ENCODE assay signal across 24 mouse cellular contexts in the genomic region with DNA sequence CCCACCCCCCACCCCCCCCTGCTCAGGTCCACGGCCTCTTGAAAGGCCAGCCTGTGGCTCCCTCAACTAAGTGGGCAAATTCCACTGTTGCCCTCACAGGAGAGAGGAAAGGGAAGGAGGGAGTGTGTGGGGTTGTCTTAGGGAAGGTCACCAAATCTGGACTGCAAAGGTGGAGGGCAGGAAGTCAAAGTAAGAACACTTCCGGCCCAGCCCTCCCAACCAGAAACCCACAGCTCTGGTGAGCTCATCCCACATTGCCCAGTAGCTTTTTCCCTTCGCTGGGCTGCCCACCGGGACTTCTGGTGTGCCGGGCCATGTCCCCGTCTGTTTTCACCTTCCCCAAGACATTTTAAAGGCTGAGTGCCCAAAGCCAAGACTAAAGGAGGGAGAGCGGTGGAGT. TPM values are rescaled to one million over a fixed set of nuclear protein-coding genes. Genes with fewer than 3 reads are reported as not detected.
A peak's percentile ranks its signal among the peaks of the same experiment; 100 is the strongest.
DNase-seq lines count a peak whose midpoint lies in the region; ATAC-seq and TF ChIP-seq lines count a peak whose summit lies in the region.
"Had no signal": no experiment of that assay in that cellular context is flagged by ENCODE, and none has a peak within 500 bp of the region (broad histone marks: within the 10 kb centered on the region; RNA-seq: fewer than 3 reads in every experiment).

No protein-coding gene starts in this region.

- peak; percentile 45 for DNase-seq in CD4-positive, CD25-positive, alpha-beta regulatory T cell, adult 2 months (ENCODE audit: low read depth, low spot score)
- DNase-seq in R1 (ENCODE audit: low read depth, low spot score): peak; percentile 52
- peak; percentile 56 for DNase-seq in induced T-regulatory cell, adult 2 months (ENCODE audit: low read depth)
- DNase-seq in right cerebral cortex, postnatal 14 days: no peak
- no peak for DNase-seq in urinary bladder, adult 2 months (ENCODE audit: low spot score)
- no peak for DNase-seq in hindbrain, postnatal 0 days (ENCODE audit: low spot score)
- DNase-seq: adrenal gland, adult 2 months; adrenal gland, postnatal 25 days; B cell, adult 2 months; cerebellum, adult 18-20 months; cerebellum, adult 9-11 months; embryo, embryonic 11 days; gastrocnemius, postnatal 36 days; heart, adult 11 months; heart, postnatal 14 days; kidney, adult 11 months had no signal

- no peaks in the 10 kb centered on the region for H3K9me3 ChIP-seq in hindbrain, postnatal 0 days (ENCODE audit: low read length)
- H3K9me3 ChIP-seq: embryonic facial prominence, embryonic 15.5 days; forebrain, embryonic 10.5 days; forebrain, embryonic 15.5 days; heart, embryonic 15.5 days; hindbrain, embryonic 15.5 days had no signal

- H3K27ac ChIP-seq in hindbrain, postnatal 0 days: no peak overlapping the region
- H3K27ac ChIP-seq: embryonic facial prominence, embryonic 15.5 days; forebrain, embryonic 10.5 days; forebrain, embryonic 15.5 days; heart, embryonic 15.5 days; hindbrain, embryonic 15.5 days had no signal

- ATAC-seq in hindbrain, postnatal 0 days: no peak
- ATAC-seq: forebrain, embryonic 15.5 days had no signal

- TF ChIP-seq CTCF in hindbrain, postnatal 0 days (IDR thresholded peaks at IDR 0.05; ENCODE audit: low read depth): no peak

- no peaks in the 10 kb centered on the region for H3K27me3 ChIP-seq in hindbrain, postnatal 0 days (ENCODE audit: insufficient read depth, low read length)
- H3K27me3 ChIP-seq: embryonic facial prominence, embryonic 15.5 days; forebrain, embryonic 15.5 days; heart, embryonic 15.5 days; hindbrain, embryonic 15.5 days had no signal

- no peak overlapping the region for H3K4me3 ChIP-seq in hindbrain, postnatal 0 days (ENCODE audit: low read length)
- H3K4me3 ChIP-seq: embryonic facial prominence, embryonic 15.5 days; erythroblast, embryonic 14.5 days; forebrain, embryonic 10.5 days; forebrain, embryonic 15.5 days; heart, embryonic 15.5 days; hindbrain, embryonic 15.5 days had no signal

- no peaks in the 10 kb centered on the region for H3K36me3 ChIP-seq in hindbrain, postnatal 0 days (ENCODE audit: insufficient read depth, low read length)
- H3K36me3 ChIP-seq: forebrain, embryonic 10.5 days; forebrain, embryonic 15.5 days; G1E; heart, embryonic 15.5 days; hindbrain, embryonic 15.5 days had no signal

- no peaks in the 10 kb centered on the region for H3K4me1 ChIP-seq in hindbrain, postnatal 0 days (ENCODE audit: insufficient read depth, low read length)
- H3K4me1 ChIP-seq: embryonic facial prominence, embryonic 15.5 days; forebrain, embryonic 15.5 days; heart, embryonic 15.5 days; hindbrain, embryonic 15.5 days had no signal

- WGBS in hindbrain, postnatal 0 days: 85% methylated on average over 7 of the region's 7 CpGs

- no peak overlapping the region for H3K9ac ChIP-seq in hindbrain, postnatal 0 days (replicated peaks; ENCODE audit: low read length)
- H3K9ac ChIP-seq: embryonic facial prominence, embryonic 15.5 days; forebrain, embryonic 15.5 days; heart, embryonic 15.5 days; hindbrain, embryonic 15.5 days had no signal

- no peak overlapping the region for H3K4me2 ChIP-seq in hindbrain, postnatal 0 days (ENCODE audit: low read depth, low read length)
- H3K4me2 ChIP-seq: embryonic facial prominence, embryonic 15.5 days; forebrain, embryonic 15.5 days; heart, embryonic 11.5 days; heart, embryonic 15.5 days; hindbrain, embryonic 15.5 days had no signal

RNA-seq across cellular contexts. Expression of a gene that starts 57.2 kb away (rescaled TPM):
- polyA plus RNA-seq in urinary bladder, adult 2 months (2012; rRNA removed): 0.19 and 0.22 TPM in 2 replicates
- total RNA-seq in hindbrain, postnatal 0 days (2014; rRNA removed): 3.9 and 4.9 TPM in 2 replicates
- polyA plus RNA-seq in hindbrain, postnatal 0 days (2015; fragmentation: Nextera tagmentation; extraction: Ambion mirVana): 2.0 and 3.2 TPM in 2 replicates
- polyA plus RNA-seq: erythroblast, embryonic 14.5 days had no signal

Comparison
In these comparisons a context has a peak if more than half of its experiments do, and no peak if none do; other contexts are left out.
1. DNase-seq: peak in CD4-positive, CD25-positive, alpha-beta regulatory T cell, adult 2 months (single experiment), R1 (single experiment) and induced T-regulatory cell, adult 2 months (single experiment); none in right cerebral cortex, postnatal 14 days (single experiment), urinary bladder, adult 2 months (single experiment) and hindbrain, postnatal 0 days (single experiment).